Mouse (Mus musculus): ENCODE results near the gene Blvra.

Gene Blvra

DNA sequence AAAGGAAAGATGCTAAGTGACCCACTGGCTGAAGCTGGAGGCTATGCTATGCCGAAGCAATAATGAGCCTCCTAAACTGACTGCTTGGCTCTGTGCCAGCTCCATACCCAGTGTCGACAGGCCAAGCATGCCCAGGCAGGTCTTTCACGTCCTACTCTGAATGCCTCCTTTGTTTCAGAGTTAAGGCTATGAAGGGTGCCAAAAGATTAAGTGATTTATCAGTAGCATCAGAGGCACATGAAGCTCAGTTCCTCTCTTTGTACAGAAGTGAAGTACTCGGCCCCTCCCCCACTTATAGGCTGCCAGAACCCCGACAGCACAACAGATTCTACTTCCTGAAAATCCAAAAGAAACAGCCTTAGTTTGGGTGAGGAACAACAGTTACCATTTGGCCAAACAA, 66.5 kb downstream of the Blvra start:
- DNase-seq (ENCODE audit: extremely low read depth, low read depth), result peak; percentile 87

DNA sequence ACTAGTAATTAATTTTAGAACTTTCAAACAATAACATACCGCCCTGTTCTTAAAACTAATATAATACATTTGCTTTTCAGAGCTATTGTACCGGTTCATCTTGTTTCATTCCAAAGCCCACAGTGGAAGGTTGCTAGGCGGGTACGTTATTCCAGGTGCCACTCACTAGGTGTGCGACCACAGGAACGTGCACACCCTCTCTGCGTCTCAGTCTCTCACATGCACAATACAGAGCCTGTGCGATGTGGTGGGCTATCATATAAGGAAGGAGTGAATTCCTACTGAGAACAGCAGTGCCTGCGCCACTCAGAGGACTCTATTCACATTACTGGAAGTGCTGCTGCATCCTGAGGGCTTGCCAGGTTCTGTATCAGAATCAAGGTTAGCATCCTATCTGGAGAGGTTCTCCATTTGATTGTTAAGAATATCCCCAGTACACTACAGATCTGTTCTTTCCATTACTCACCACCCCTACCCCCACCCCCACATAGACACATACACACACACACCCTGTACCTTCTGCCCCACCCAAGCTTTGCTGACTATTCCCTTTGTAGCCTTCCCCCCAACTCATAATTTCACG, 67.5 kb downstream of the Blvra start:
- no peak for DNase-seq (ENCODE audit: extremely low read depth, low read depth)

DNA sequence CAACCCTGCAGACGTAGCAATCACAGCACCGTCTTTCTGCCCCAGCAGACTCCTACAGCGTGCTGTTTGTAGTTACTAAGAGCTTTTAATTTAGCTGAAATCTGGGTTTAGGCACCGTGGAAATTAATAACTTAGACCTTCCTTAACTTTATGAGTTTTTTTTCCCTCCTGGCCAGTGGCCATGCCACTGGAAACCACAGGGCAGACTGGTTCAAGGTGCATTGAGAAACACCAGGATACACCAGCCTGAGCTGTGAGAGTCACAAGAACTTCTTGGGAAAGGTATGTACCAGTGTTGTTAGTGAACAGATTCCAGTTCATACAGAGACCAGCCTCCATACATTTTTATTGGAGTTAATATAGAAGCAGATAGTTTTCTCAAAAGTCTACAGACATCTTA, 68.0 kb downstream of the Blvra start:
- DNase-seq (ENCODE audit: extremely low read depth, low read depth), result no peak

DNA sequence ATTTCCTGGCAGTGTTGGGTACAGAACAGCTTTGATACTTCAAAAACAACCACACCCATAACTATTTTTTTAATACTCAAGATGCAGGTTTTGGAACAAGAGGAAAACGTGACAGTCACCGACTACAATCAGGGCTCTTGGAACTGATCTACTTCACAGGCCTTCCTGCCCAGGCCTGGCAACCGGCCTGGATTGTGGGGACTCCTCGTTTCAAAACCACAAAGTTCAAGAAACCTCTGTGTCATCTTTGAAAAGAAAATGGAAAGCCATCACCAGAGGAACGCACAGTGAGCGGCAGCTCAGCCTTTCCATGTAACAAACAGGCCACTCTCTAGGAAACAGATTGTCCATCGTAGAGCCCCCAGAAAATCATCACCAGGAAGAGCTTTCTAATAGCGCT, 68.6 kb downstream of the Blvra start:
- no peak for DNase-seq (ENCODE audit: extremely low read depth, low read depth)

DNA sequence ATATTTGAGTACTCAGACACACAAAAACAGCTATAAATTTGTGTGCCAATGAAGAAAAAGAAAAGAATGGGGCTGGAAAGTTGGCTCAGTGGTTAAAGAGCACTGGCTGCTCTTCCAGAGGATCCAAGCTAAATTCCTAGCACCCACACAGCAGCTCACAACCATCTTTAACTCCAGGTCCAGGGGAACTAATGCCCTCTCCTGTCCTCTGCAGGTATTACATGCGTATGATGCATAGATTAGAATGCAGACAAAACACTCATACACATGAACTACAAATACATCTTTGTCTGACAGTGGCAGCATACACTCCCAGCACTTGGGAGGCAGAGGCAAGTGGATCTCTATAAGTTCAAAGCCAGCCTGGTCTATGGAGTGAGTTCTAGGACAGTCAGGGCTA, 69.1 kb downstream of the Blvra start:
- DNase-seq (ENCODE audit: extremely low read depth, low read depth), result no peak

DNA sequence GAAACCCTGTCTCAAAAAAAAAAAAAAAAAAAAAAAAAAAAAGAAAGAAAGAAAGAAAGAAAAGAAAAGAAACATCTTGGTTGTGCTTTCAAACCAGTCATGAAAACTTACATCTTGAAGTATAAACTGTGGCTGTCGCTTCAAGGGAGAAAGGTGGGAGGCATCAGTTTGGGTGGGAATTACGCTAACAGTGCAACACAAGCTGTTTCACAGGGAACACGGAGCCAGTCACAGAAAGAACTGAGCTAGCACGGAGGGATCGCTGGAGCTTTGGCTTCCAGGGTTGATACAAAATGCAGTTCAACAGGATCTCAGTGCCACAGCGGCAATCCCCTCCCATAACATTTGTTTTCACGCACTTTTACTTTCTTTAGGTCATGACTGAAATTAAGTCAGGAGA, 69.5 kb downstream of the Blvra start:
- DNase-seq (ENCODE audit: extremely low read depth, low read depth), result no peak

DNA sequence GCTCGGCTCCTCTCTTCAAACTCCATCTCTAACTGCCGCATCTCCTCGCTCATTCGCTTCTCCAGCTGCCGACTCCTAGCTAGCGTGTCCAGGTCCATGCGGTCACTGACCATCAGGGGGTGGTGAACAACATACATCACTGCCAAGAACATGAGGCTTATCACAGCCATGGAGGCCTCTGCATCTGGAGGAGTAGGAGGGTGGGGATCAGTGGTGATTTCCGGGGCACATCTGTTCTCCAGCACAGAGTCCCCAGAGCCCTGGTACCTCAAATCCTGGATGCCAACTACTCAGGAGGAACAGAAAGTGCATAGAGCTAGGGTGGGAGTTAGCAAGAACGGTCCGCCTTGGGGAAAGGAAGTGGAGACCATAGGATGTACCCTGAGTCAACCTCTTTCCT, 71.6 kb downstream of the Blvra start:
- no peak for DNase-seq (ENCODE audit: extremely low read depth, low read depth)

DNA sequence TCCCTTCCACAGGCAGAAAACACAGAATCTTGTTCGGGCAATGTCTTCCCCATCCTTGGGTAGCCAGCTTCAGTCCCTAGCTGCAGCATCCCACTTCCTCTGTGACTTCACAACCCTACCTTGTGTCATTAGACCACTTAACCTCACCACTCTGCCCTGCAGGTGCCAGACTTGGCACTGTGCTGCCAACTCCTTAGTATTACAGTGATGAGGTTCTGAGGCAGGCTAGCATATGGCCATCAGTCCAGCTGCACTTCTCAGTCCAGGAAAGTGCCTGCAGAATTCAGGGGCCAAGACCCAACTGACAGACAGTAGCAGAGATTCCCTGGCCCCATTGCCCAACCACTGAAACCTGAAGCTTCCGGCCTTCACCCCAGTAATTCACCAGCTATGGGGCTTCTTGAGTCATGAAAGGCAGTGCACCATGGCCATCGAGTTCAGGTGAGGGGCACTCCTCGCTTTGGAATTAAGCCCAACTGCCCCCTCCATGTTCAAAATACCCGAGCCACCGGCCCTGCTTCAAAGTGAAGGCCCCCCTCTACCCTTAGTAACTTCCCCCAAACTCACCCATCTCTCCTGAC, 72.2 kb downstream of the Blvra start:
- DNase-seq (ENCODE audit: extremely low read depth, low read depth), result no peak

DNA sequence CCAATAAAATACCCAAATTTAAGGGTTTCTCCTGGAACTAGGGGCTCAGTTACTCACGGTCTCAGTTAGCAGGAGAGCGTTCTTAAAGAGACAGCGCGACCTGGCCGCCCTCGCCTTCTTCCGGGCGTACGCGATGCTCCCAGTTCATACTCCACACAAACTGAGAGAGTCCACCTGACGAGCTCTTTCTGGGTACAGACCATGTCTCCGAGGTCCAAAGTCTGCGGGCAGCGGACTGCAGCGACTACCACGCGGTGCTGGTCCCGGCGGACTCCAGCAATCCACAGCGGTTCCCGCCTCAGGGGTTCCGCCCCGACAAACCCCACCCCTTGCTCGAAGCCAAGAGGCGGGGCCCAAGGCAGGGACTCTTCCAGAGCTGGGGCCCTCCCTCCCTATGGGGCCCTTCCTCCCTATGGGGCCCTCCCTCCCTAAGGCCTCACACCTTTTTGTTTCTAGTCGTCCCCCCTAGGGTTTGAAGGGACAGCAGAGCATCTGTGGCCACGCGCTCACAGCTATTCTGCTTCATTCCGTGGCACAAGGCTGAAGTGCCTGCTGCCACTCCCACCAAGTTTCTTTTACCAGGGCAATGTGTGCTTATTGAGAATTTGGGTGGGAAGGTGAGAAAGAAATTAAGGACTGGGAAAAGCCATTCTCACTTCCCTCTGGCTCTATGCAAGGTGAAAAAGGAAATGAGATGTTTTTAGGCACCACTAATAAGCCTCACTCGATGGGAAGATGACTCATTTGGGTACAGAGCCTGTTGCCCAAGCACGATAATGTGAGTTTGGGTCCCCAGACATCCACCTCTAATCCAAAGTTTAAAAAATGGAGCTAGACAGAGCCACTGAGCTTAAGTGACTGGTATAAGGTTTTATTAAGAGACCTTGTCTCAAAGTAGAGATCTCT, 72.9 kb downstream of the Blvra start, which contains the start of gene Itpripl1:
Itpripl1 (minus strand) TSS at position 285 of the 906 bp plus-strand sequence.
- peak; percentile 62 for DNase-seq (ENCODE audit: extremely low read depth, low read depth)

DNA sequence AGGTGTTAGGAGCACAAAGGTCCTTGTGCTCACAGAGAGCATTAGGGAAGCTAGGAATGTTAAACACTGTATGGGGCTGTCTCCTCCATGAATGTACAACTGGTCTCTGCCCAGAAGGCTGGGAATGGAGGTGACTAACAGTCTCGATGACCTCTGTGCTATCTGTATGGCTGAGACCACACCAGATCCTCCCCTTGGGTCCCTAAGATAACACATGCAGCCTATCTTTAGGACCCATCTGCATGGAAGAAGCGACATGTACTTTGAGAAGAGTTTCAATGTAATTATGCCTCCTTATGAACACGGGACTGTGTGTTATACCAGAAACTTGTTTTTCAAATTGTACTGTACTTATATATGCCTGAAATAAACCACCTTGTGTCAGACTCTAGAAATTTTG, 75.2 kb downstream of the Blvra start:
- DNase-seq (ENCODE audit: extremely low read depth, low read depth), result no peak

Data from MEL-GATA-1-ER (cell line).